Mouse (Mus musculus) spleen, postnatal 4 days (tissue): ENCODE results near the gene Slc25a18.

ENCODE experiments used
- DNase-seq, 2 experiments: peaks; one replicate each; pipeline ENCODE4 v3.0.0; 2022; ENCODE audit warnings: low spot score in 2 of 2

Gene Slc25a18

GRCm38 (mm10) chr6:120773149-120773628, at the start of gene Slc25a18:
TSS of gene Slc25a18 (plus strand) at chr6:120773578.
- no peak for DNase-seq

- no peak for DNase-seq
These were observed 47.4 kb upstream of the Slc25a18 start for GRCm38 (mm10) chr6:120725986-120726385.

- DNase-seq: no peak
These were observed 37.4 kb upstream of the Slc25a18 start for GRCm38 (mm10) chr6:120736011-120736410.

- no peak for DNase-seq
These were observed 36.8 kb upstream of the Slc25a18 start for GRCm38 (mm10) chr6:120736566-120736965.

- DNase-seq: no peak
These were observed 30.2 kb upstream of the Slc25a18 start for GRCm38 (mm10) chr6:120743130-120743529.

GRCm38 (mm10) chr6:120744266-120744665, 29.1 kb upstream of the Slc25a18 start:
- no peak for DNase-seq

- DNase-seq: no peak
These were observed 27.0 kb upstream of the Slc25a18 start for GRCm38 (mm10) chr6:120746416-120746815.

GRCm38 (mm10) chr6:120761151-120761550, 12.2 kb upstream of the Slc25a18 start:
- DNase-seq: no peak

- DNase-seq: no peak
These were observed 3.4 kb upstream of the Slc25a18 start for GRCm38 (mm10) chr6:120769972-120770371.

- no peak for DNase-seq
These were observed 2.0 kb upstream of the Slc25a18 start for GRCm38 (mm10) chr6:120771366-120771765.

- DNase-seq: no peak
These were observed 1.4 kb upstream of the Slc25a18 start for GRCm38 (mm10) chr6:120772025-120772424.

- no peak for DNase-seq
These were observed 385 bp downstream of the Slc25a18 start for GRCm38 (mm10) chr6:120773763-120774162.

- no peak for DNase-seq
These were observed 2.9 kb downstream of the Slc25a18 start for GRCm38 (mm10) chr6:120776286-120776685.

GRCm38 (mm10) chr6:120777533-120777932, 4.2 kb downstream of the Slc25a18 start:
- no peak for DNase-seq

GRCm38 (mm10) chr6:120778226-120778625, 4.8 kb downstream of the Slc25a18 start:
- no peak for DNase-seq

GRCm38 (mm10) chr6:120782948-120783347, 9.6 kb downstream of the Slc25a18 start:
- no peak for DNase-seq

GRCm38 (mm10) chr6:120784351-120784750, 11.0 kb downstream of the Slc25a18 start:
- no peak for DNase-seq

- DNase-seq: no peak
These were observed 14.8 kb downstream of the Slc25a18 start for GRCm38 (mm10) chr6:120788068-120788607.

- DNase-seq: no peak
These were observed 15.5 kb downstream of the Slc25a18 start for GRCm38 (mm10) chr6:120788904-120789303.

GRCm38 (mm10) chr6:120790153-120790552, 16.8 kb downstream of the Slc25a18 start:
- DNase-seq: no peak

- DNase-seq: no peak
These were observed 17.3 kb downstream of the Slc25a18 start for GRCm38 (mm10) chr6:120790717-120791116.

- no peak for DNase-seq
These were observed 19.6 kb downstream of the Slc25a18 start for GRCm38 (mm10) chr6:120792947-120793346.

- DNase-seq: no peak
These were observed 22.2 kb downstream of the Slc25a18 start for GRCm38 (mm10) chr6:120795422-120796086.
